Mouse (Mus musculus): ENCODE measurements around the gene Ces5a. TPM values are rescaled to one million over a fixed set of nuclear protein-coding genes. Genes with fewer than 3 reads are reported as not detected.

Ces5a gene
- total and polyA plus RNA-seq, 3 experiments: not detected

DNA sequence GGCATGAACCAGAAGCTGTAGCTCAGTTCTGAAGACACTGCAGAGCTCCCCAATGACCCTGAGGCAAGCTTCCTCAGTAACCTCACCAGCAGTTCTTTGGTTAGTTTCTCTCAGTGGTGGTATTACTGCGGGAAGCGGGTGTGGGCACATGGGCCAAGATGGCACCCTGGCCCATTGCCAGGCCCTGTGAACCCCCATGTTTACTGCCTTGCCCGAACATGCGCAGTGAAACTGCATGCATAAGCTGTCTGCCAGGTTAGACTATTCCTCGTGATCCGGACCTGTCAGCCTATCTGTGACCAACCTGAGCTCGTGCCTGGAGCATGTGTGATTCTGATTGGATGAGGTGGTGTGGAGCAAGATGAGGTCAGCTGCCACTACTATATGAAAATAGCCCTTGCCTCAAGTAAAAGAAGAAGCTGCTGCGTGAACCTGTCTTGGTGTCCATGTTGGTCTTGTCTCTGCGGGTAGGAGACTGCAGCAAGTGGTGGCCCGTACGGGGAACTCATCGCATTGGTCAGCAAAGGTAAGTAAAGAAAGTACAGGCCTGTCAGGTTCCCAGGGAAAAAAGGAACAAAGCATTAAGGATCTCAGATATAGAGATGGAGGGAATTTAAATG is 81.3 kb downstream of the Ces5a start (continued):
- no peak for TF ChIP-seq IRF4 (IDR thresholded peaks at IDR 0.05; ENCODE audit: low read depth, low read length)
- no peak for TF ChIP-seq MAFK (IDR thresholded peaks at IDR 0.05; ENCODE audit: insufficient replicate concordance, low read length)
- no peak; the same call in 1 of the 2 replicates for TF ChIP-seq MEF2A (IDR thresholded peaks at IDR 0.05; ENCODE audit: borderline replicate concordance, low read depth, low read length)
- TF ChIP-seq NELFE (IDR thresholded peaks at IDR 0.05; ENCODE audit: low read depth, low read length): peak; percentile 65
- no peak for TF ChIP-seq USF2 (conservative IDR thresholded peaks at IDR 0.05; ENCODE audit: low read depth, low read length)
- TF ChIP-seq HCFC1 (IDR thresholded peaks at IDR 0.05; ENCODE audit: low read depth, low read length): no peak; the same call in 1 of the 2 replicates
- TF ChIP-seq NRF1 (IDR thresholded peaks at IDR 0.05; ENCODE audit: low read depth, low read length): peak; percentile 82
- TF ChIP-seq BHLHE40 (IDR thresholded peaks at IDR 0.05; ENCODE audit: low read depth, low read length): peak; percentile 56
- no peak for TF ChIP-seq ETS1 (conservative IDR thresholded peaks at IDR 0.05; ENCODE audit: low read depth, low read length)
- TF ChIP-seq CHD1 (IDR thresholded peaks at IDR 0.05; ENCODE audit: low read depth, low read length): peak; percentile 89; the same call in 1 of the 2 replicates
- TF ChIP-seq MYC (IDR thresholded peaks at IDR 0.05; ENCODE audit: low read depth, low read length): peak; percentile 78
- TF ChIP-seq JUN (IDR thresholded peaks at IDR 0.05; ENCODE audit: insufficient read depth, low read depth, low read length): no peak
- TF ChIP-seq RCOR1 (conservative IDR thresholded peaks at IDR 0.05; ENCODE audit: low read depth, low read length): no peak

Other genes starting within 250 kb of the Ces5a start
- gene Ces1g, start 198.5 kb downstream of the Ces5a start, total RNA-seq (2012; rRNA removed): not detected in 2 replicates
- gene Ces1g, start 198.5 kb downstream of the Ces5a start, total RNA-seq (2014; rRNA removed): not detected in 2 replicates
- gene Ces1g, start 198.5 kb downstream of the Ces5a start, polyA plus RNA-seq (2012; ENCODE audit: insufficient read length, low read depth): not detected in 2 replicates
- gene Ces1h, start 156.1 kb downstream of the Ces5a start, total RNA-seq (2012; rRNA removed): not detected in 2 replicates
- not detected in 2 replicates for gene Ces1h, start 156.1 kb downstream of the Ces5a start, total RNA-seq (2014; rRNA removed)
- gene Ces1h, start 156.1 kb downstream of the Ces5a start, polyA plus RNA-seq (2012; ENCODE audit: insufficient read length, low read depth): not detected in 2 replicates